Mouse (Mus musculus): ENCODE measurements at regions not wholly inside any gene's neighbourhood (a gene's known extent, or its start where the extent isn't known, plus 50 kb on each side); places are given as distances from the start of the nearest gene placed in this dataset.

- peak; percentile 15; the same call in 1 of the 2 replicates for ATAC-seq (ENCODE audit: low FRiP score)
- Histone ChIP-seq H3K27ac (peak overlapping the region; percentile 99), H3K27me3 (ENCODE audit: control insufficient read depth, insufficient read depth, low read length) (no peaks in the 10 kb centered on the region), H3K9me3 (ENCODE audit: control insufficient read depth, low read length) (no peaks in the 10 kb centered on the region), H3K4me1 (replicated peaks; ENCODE audit: control insufficient read depth, insufficient read depth, low read length) (peaks cover 31% of the 10 kb centered on the region), H3K4me3 (replicated peaks; ENCODE audit: low read length) (peak overlapping the region; percentile 80), H3K36me3 (replicated peaks; ENCODE audit: control insufficient read depth, insufficient read depth) (no peaks in the 10 kb centered on the region), H3K4me2 (replicated peaks) (peak overlapping the region; percentile 87), H3K9ac (peak overlapping the region; percentile 85)
- WGBS, result 10% methylated on average over 31 of the region's 31 CpGs
- peak; percentile 57 for DNase-seq (ENCODE audit: low spot score)
Measured at GRCm38 (mm10) chr4:101356954-101357891, 61.9 kb upstream of the Ak4 start.

- Histone ChIP-seq H3K36me3 (replicated peaks; ENCODE audit: control insufficient read depth, insufficient read depth) (no peaks in the 10 kb centered on the region), H3K9me3 (ENCODE audit: control insufficient read depth, low read length) (no peaks in the 10 kb centered on the region), H3K4me1 (replicated peaks; ENCODE audit: control insufficient read depth, insufficient read depth, low read length) (peaks cover 31% of the 10 kb centered on the region), H3K27me3 (ENCODE audit: control insufficient read depth, insufficient read depth, low read length) (no peaks in the 10 kb centered on the region), H3K27ac (peak overlapping the region; percentile 99), H3K9ac (peak overlapping the region; percentile 85), H3K4me3 (replicated peaks; ENCODE audit: low read length) (peak overlapping the region; percentile 80), H3K4me2 (replicated peaks) (peak overlapping the region; percentile 87)
- WGBS, result under 1% methylated on average over 92 of the region's 107 CpGs
- peak; percentile 88 for DNase-seq (ENCODE audit: low spot score)
- peak; percentile 89 for ATAC-seq (ENCODE audit: low FRiP score)
Measured at GRCm38 (mm10) chr4:101356093-101356953, 62.8 kb upstream of the Ak4 start.

- no peak for DNase-seq (ENCODE audit: low spot score)
- H3K9me3 ChIP-seq (ENCODE audit: control insufficient read depth, low read length), result no peaks in the 10 kb centered on the region
- 0 out of 2 replicates have a peak, but pooled peaks have one; percentile 1 for ATAC-seq (ENCODE audit: low FRiP score)
Measured at GRCm38 (mm10) chr4:101355431-101356092, 63.5 kb upstream of the Ak4 start.

GRCm38 (mm10) chr4:101354951-101355350 is 64.1 kb upstream of the Ak4 start:
- Histone ChIP-seq H3K27ac (peak overlapping the region; percentile 99), H3K4me1 (replicated peaks; ENCODE audit: control insufficient read depth, insufficient read depth, low read length) (peaks cover 31% of the 10 kb centered on the region), H3K36me3 (replicated peaks; ENCODE audit: control insufficient read depth, insufficient read depth) (peaks cover 6% of the 10 kb centered on the region; the same call in 1 of the 2 replicates), H3K9ac (peak overlapping the region; percentile 85), H3K4me3 (replicated peaks; ENCODE audit: low read length) (peak overlapping the region; percentile 80), H3K9me3 (ENCODE audit: control insufficient read depth, low read length) (no peaks in the 10 kb centered on the region), H3K27me3 (ENCODE audit: control insufficient read depth, insufficient read depth, low read length) (no peaks in the 10 kb centered on the region), H3K4me2 (replicated peaks) (peak overlapping the region; percentile 87)
- WGBS, result 9% methylated on average over 7 of the region's 7 CpGs
- DNase-seq (ENCODE audit: low spot score) (no peak), ATAC-seq (ENCODE audit: low FRiP score) (no peak)

More at GRCm38 (mm10) chr4:101355431-101356092, 63.5 kb upstream of the Ak4 start:
- Histone ChIP-seq H3K27ac (peak overlapping the region; percentile 99), H3K36me3 (replicated peaks; ENCODE audit: control insufficient read depth, insufficient read depth) (peaks cover 1% of the 10 kb centered on the region; the same call in 1 of the 2 replicates), H3K4me2 (replicated peaks) (peak overlapping the region; percentile 87), H3K4me3 (replicated peaks; ENCODE audit: low read length) (peak overlapping the region; percentile 80), H3K9ac (peak overlapping the region; percentile 85), H3K4me1 (replicated peaks; ENCODE audit: control insufficient read depth, insufficient read depth, low read length) (peaks cover 31% of the 10 kb centered on the region), H3K27me3 (ENCODE audit: control insufficient read depth, insufficient read depth, low read length) (no peaks in the 10 kb centered on the region)
- WGBS, result under 1% methylated on average over 31 of the region's 31 CpGs

GRCm38 (mm10) chr4:101354086-101354855 is 64.8 kb upstream of the Ak4 start:
- Histone ChIP-seq H3K27me3 (ENCODE audit: control insufficient read depth, insufficient read depth, low read length) (no peaks in the 10 kb centered on the region), H3K36me3 (replicated peaks; ENCODE audit: control insufficient read depth, insufficient read depth) (peaks cover 6% of the 10 kb centered on the region; the same call in 1 of the 2 replicates), H3K4me1 (replicated peaks; ENCODE audit: control insufficient read depth, insufficient read depth, low read length) (peaks cover 31% of the 10 kb centered on the region), H3K9ac (peak overlapping the region; percentile 85), H3K9me3 (ENCODE audit: control insufficient read depth, low read length) (no peaks in the 10 kb centered on the region), H3K4me2 (replicated peaks) (peak overlapping the region; percentile 87), H3K4me3 (replicated peaks; ENCODE audit: low read length) (peak overlapping the region; percentile 80), H3K27ac (peak overlapping the region; percentile 99; the same call in 1 of the 2 replicates)
- 32% methylated on average over 7 of the region's 7 CpGs for WGBS
- no peak for ATAC-seq (ENCODE audit: low FRiP score)
- no peak for DNase-seq (ENCODE audit: low spot score)

- H3K27me3 ChIP-seq (ENCODE audit: control insufficient read depth, insufficient read depth, low read length), result no peaks in the 10 kb centered on the region
- no peak for DNase-seq (ENCODE audit: low spot score)
- H3K27ac ChIP-seq, result no peak overlapping the region
- H3K4me3 ChIP-seq (replicated peaks; ENCODE audit: low read length), result no peak overlapping the region
- H3K36me3 ChIP-seq (replicated peaks; ENCODE audit: control insufficient read depth, insufficient read depth), result peaks cover 6% of the 10 kb centered on the region; the same call in 1 of the 2 replicates
- no peak overlapping the region for H3K4me2 ChIP-seq (replicated peaks)
- no peak overlapping the region for H3K9ac ChIP-seq
- H3K9me3 ChIP-seq (ENCODE audit: control insufficient read depth, low read length), result no peaks in the 10 kb centered on the region
- ATAC-seq (ENCODE audit: low FRiP score), result no peak
- 72% methylated on average over 4 of the region's 4 CpGs for WGBS
- peaks cover 24% of the 10 kb centered on the region for H3K4me1 ChIP-seq (replicated peaks; ENCODE audit: control insufficient read depth, insufficient read depth, low read length)
Measured at GRCm38 (mm10) chr4:101352178-101352577, 66.9 kb upstream of the Ak4 start.

- H3K4me2 ChIP-seq (replicated peaks), result no peak overlapping the region
- H3K4me1 ChIP-seq (replicated peaks; ENCODE audit: control insufficient read depth, insufficient read depth, low read length), result peaks cover 24% of the 10 kb centered on the region
- no peak overlapping the region for H3K4me3 ChIP-seq (replicated peaks; ENCODE audit: low read length)
- H3K27ac ChIP-seq, result no peak overlapping the region
- no peak for ATAC-seq (ENCODE audit: low FRiP score)
- no peak overlapping the region for H3K9ac ChIP-seq
- no peaks in the 10 kb centered on the region for H3K9me3 ChIP-seq (ENCODE audit: control insufficient read depth, low read length)
- H3K27me3 ChIP-seq (ENCODE audit: control insufficient read depth, insufficient read depth, low read length), result no peaks in the 10 kb centered on the region
- peaks cover 8% of the 10 kb centered on the region for H3K36me3 ChIP-seq (replicated peaks; ENCODE audit: control insufficient read depth, insufficient read depth)
- no peak for DNase-seq (ENCODE audit: low spot score)
- 90% methylated on average over 3 of the region's 3 CpGs for WGBS
Measured at GRCm38 (mm10) chr4:101351716-101352115, 67.4 kb upstream of the Ak4 start.

GRCm38 (mm10) chr4:101350656-101351055 is 68.4 kb upstream of the Ak4 start:
- no peak overlapping the region for H3K9ac ChIP-seq
- WGBS, result 86% methylated on average over 8 of the region's 8 CpGs
- no peak overlapping the region for H3K4me3 ChIP-seq (replicated peaks; ENCODE audit: low read length)
- no peaks in the 10 kb centered on the region for H3K9me3 ChIP-seq (ENCODE audit: control insufficient read depth, low read length)
- DNase-seq (ENCODE audit: low spot score) (no peak), ATAC-seq (ENCODE audit: low FRiP score) (no peak)
- H3K4me2 ChIP-seq (replicated peaks), result no peak overlapping the region
- H3K27ac ChIP-seq, result no peak overlapping the region
- H3K27me3 ChIP-seq (ENCODE audit: control insufficient read depth, insufficient read depth, low read length), result no peaks in the 10 kb centered on the region
- H3K4me1 ChIP-seq (replicated peaks; ENCODE audit: control insufficient read depth, insufficient read depth, low read length), result peaks cover 24% of the 10 kb centered on the region
- peaks cover 19% of the 10 kb centered on the region for H3K36me3 ChIP-seq (replicated peaks; ENCODE audit: control insufficient read depth, insufficient read depth)

Measured in hindbrain, embryonic 14.5 days (tissue).